Mouse (Mus musculus): Measurements from ENCODE around the gene Prrc2b.
A peak's percentile ranks its signal among the peaks of the same experiment; 100 is the strongest.

Gene Prrc2b

DNA sequence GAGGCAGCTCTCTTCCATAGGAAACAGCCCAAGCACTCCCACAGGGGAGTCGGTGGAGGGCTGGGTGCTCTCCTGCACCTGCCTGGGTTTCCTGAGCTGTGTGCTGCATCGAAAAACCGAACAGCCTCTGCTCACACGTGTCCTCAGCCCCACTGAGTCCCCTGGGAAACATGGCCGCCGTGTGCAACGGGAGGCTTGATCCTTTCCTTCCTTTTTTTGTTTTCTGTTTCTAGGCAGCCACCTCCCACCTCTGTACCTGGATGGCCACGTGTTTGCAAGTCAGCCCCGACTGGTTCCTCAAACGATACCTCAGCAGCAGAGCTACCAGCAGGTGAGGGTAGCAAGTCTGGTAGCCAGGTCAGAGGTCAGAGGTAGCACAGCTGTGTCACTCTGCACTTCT, 71.2 kb downstream of the Prrc2b start:
- no peak for DNase-seq (ENCODE audit: low read depth, low spot score)

DNA sequence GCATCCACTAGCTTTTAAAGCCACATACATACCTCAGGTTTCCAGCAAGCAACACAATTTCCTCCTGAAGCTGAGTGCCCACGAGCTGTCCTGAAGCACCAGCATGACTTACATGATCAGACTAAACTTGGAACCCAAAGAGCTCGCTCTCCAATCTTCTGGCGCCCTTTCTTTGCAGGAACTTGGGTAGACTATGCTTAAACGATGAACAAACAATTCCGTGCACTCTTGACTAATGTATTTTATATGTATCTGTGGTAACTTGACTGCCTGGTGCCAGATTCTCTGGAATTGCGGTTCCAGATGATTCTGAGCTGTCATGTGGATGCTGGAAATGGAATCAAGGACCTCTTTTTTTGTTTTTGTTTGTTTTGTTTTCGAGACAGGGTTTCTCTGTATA, 84.6 kb downstream of the Prrc2b start:
- no peak for DNase-seq (ENCODE audit: low read depth, low spot score)

DNA sequence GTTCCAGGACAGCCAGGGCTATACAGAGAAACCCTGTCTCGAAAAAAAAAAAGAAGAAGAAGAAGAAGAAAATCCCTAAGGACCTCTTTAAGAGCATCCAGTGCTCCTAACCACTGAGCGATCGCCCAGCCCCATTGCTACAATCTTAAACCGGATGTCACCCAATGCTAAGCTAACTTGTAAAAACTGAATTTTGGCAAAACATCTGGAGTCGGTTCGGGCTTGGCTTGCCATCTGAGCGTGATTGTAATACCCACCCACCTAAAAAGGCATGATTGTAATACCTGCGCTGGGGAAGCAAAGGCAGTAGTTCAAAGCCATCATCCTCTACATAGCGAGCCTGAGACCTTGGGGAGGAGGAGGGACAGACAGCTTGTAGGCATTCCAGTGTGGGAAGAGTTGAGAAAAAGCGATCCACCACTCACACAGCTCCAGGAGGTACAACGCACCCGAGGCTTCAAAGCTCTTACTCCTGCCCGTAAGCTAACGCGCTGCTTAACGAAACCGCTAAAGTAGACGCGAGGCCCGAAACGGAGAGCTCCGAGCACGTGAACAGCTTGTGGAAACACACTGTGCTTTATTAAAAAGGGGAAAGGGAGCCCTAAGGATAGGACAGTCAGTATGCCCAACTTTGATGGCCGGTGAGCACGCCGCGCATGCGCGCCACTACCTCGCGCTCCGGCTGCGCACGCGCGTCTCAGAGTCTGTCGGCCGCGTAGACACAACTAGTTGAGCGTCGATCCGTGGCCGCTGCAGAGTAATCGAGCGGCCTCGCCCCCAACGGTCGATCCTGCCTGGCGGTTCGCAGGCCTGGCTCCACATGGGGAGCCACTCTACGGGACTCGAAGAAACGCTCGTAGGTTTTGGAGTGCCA, 85.2 kb downstream of the Prrc2b start, which contains the start of gene Pomt1:
Gene Pomt1, plus strand, starts transcription at position 705 of the 874 bp plus-strand sequence.
- peak; percentile 97 for DNase-seq (ENCODE audit: low read depth, low spot score)

DNA sequence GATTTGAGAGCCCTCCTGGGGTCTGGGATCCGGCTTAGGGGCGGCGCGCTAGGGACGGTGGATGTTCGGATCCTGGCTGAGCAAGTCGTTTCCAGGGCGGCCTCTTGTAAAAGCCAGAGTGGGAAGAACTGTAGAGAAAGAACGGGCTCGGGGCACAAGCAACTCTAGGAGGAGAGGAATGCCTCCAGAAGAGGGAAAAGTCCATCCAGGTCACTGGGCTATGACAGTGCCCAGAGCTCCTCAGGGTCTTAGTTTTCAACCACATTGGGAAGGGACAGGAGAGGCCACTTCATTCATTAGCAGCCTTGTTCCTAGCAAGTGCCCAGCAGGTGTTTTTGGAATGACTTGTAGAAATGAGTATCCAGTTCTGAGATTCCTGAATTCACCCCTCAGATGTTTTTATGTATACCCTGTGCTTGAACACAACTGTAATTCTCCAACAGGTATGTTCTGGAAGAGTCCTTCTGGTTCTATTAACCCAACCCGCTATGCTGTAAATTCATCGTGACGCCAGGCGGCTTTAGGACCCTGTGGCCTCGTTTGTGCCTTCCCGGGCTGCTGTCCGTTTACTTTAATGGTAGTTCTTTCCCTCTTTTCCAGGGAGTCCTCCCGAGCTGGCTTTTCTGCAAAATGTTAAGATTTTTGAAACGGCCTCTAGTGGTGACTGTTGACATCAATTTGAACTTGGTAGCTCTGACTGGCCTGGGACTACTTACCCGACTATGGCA, 86.0 kb downstream of the Prrc2b start:
- peak; percentile 75 for DNase-seq (ENCODE audit: low read depth, low spot score)

DNA sequence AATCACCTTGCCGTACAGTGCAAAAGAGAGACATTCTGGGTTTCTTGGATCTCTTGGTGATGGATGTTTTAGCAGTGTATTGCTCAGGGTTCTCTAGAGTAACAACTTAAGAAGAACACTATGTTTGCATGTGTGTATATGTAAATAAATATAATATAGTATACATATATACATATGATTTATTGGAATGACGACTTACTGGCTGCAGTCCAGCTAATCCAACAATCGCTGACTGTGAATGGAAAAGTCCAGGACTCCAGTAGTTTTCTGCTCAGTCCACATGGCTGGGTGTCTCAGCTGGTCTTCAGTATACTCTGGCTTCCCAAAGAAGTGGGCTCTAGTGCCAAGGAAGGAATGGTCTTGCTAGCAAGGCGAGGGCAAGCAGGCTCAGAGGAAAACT, 86.7 kb downstream of the Prrc2b start:
- DNase-seq (ENCODE audit: low read depth, low spot score), result no peak

DNA sequence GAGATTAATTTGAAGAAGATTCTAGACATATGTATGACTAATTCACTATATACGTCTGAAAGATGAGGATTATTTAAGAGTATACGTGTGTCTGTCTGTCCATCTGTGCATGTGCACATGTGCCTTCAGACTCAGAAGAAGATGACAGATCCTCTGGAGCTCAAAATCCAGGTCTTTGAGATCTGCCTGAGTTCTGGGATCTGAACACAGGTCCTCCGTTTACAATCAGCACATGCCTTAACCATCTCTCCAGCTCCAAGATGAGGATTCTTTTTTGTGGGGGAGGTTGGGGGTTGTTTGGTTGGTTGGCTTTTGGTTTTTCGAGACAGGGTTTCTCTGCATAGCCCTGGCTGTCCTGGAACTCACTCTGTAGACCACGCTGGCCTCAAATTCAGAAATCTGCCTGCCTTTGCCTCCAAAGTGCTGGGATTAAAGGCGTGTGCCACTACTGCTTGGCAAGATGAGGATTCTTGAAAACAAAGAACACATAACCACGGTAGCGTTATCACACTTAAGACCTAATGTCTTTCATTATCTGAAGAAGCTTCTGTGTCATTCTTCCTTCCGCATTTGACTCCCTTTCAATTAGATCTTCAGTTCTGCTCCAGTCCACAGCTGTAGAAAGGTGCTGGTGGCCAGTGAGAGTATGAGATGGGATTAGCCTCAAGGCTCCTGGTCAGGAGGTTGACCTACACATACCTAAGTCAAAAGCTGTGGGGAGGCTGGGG, 88.0 kb downstream of the Prrc2b start:
- no peak for DNase-seq (ENCODE audit: low read depth, low spot score)

DNA sequence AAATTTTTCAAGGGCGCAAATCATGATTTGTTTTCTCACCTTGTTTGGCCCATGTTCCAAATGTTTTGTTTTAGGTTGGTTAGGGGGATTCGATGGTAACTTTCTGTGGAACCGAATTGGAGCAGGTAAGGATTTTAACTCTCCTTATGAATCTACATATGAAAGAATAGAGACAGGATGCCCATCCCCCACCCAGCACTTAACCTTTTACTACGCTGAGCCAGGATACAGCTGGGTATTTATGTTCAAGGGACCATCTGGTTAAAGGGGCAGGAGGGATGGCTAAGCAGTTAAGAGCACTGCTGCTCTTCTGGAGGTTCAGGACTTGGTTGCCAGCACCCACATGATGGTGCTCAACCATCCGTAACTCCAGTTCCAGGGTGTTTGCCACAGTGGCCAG, 89.7 kb downstream of the Prrc2b start:
- no peak for DNase-seq (ENCODE audit: low read depth, low spot score)

DNA sequence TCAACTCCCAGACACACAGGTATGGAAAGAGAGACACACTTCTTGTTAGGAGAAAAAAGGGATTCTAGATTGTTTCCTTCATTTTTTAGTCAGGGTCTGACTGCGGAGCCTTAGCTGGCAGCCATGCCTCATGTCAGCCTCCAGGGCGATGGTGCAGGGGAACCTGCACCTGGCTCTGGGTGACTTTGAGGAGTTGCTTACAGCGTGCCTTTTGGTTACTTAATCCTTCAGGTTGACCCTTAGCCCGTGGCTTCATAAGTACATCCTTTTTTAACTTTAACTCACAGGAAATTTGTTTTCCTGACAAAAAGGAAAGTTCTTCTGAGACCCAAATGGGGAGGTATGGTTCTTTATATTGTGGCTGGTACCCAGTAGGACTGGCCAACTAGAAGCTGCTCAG, 92.1 kb downstream of the Prrc2b start:
- DNase-seq (ENCODE audit: low read depth, low spot score), result no peak

DNA sequence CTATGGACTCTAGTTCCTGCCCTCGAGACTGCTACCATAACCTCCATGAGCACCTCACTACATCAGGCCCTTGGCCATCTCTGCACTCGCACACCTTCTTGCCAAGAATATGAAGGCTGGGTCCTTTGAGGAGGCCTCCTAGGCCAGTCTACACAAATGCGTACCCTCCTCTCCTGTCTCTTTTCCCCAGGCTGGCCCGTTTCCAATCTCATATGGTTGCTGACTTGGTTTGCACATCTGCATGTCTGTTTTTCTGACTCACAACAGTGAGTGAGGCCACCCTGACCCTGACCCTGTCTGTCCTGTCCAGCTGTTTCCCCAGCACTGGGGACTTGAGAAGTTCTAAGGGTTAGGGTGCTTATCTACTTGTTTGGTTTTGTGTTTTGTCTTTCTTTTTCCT, 95.9 kb downstream of the Prrc2b start:
- DNase-seq (ENCODE audit: low read depth, low spot score), result no peak

DNA sequence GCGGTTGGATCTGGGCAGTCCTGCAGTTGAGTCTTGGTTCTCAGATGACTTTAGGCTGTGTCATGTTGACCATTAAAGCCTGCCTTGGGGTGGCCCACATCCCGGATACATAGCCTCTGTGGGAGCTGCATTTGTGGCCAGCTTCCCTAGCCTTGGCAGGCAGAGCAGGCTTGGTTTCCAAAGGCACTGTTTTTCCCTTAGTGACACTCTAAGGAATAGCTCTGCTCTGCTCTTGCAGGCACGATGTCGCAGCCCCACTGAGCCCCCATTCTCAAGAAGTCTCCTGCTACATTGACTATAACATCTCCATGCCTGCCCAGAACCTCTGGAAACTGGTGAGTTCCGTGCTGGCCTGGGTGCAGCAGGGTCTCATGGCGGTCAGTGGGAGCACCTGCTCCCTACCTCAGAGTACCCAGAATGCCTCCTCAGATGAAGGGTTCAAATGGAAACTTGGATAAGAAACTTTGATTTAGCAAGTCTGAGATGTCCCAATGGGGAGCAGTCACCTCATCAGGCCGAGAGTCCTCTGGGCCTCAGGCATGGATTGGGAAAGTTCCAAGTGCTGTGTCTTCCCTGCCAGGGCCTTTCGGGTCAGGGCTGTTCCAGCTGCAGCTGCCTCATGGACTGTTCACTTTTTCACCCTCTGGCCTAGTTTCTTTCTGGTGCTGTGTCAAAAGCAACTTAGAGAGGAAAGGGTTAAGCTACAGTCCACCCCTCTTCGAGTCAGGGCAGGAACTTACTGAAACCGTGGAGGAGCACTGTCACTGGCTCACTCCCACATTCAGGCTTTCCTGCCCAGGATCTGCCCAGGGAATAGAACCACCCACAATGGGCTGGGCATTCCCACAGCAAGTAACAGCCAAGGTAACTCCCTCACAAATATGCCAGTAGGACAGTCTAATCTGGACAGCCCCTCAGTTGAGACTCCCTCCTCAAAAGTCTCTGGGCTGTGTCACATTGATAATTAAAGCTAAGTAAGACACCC, 97.8 kb downstream of the Prrc2b start:
- no peak for DNase-seq (ENCODE audit: low read depth, low spot score)

DNA sequence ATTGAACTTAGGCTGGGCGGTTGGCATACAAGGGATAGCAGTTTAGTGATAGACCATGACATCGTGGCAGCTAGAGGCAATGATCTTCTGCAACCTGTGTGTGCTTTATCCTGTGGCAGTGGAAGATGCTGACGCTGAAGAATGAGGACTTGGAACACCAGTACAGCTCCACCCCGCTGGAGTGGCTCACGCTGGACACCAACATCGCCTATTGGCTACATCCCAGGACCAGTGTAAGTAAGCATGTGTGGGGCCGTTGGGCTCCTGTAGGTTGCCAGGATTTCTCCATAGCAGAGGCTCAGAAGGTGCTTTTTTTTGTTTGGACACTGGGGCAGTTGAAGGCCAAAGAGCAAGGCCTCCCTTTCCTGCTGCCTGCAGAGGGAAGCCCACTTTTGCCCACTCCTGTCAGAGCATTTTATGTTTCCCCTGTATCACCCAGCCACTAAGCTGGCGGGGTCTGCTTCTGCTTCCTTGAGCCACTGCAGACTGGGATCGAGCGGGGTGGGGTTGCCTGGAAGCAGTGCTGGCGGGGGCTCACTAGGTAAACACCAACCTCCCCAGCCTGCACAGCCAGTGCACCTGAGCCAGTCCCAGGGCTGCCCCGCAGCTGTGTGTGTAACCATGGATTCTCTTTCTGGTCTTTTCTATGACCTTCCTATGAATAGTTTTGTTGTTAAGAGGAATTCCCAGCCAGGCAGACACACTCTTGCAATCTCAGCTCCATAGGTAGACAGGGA, 101.1 kb downstream of the Prrc2b start:
- DNase-seq (ENCODE audit: low read depth, low spot score), result no peak

DNA sequence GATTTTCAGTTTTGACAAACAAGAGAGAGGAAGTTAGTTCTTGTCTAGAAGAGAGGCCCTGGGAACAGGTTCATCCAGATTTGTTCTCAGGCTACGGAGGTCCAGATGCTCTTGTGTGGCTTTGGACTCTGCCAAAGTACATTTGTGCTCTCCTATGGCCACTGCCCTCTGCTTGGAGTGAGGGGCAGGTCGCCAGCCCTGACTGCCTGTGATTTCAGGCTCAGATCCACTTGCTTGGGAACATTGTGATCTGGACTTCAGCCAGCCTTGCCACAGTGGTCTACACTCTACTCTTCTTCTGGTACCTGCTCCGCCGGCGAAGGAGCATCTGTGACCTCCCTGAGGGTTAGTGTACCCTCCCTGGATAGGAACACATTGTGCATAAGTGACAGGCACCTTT, 101.8 kb downstream of the Prrc2b start:
- no peak for DNase-seq (ENCODE audit: low read depth, low spot score)

DNA sequence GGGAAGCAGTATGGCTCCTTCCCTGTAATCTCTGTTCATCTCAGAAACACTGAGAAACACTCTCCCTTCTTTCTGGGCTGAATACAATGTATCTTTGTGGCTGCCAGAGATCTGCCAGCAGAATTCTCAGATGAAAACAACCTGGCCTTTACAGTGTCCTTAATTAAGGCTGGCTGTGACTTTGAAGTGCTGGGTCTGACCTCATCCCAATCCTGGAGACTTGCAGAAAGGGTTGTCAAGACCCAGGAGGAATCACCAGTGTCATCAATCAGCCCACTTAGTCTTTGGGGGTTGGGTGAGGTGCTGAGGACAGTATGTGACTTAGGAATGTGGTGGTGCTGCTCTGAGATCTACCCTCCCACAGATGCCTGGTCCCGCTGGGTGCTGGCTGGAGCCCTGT, 102.5 kb downstream of the Prrc2b start:
- DNase-seq (ENCODE audit: low read depth, low spot score), result no peak

DNA sequence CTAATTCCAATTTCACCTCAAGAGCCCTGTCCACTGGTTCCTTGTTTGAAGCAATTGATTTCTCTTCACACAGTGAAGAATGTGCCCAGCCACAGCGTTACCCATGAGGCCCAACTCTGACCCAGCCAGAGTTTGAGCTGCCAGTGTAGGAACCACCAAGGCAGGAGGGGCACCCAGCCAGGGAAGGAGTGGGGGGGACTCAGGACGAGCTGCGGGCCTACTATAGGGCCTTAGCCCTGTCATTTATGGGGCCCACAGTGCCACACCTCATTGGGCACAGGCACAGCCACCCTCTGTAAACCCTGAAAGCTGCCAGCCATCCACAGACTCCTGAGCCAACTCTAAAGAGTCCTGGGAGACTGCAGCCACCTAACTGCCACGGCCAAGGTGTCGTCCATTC, 103.7 kb downstream of the Prrc2b start:
- DNase-seq (ENCODE audit: low read depth, low spot score), result no peak

DNA sequence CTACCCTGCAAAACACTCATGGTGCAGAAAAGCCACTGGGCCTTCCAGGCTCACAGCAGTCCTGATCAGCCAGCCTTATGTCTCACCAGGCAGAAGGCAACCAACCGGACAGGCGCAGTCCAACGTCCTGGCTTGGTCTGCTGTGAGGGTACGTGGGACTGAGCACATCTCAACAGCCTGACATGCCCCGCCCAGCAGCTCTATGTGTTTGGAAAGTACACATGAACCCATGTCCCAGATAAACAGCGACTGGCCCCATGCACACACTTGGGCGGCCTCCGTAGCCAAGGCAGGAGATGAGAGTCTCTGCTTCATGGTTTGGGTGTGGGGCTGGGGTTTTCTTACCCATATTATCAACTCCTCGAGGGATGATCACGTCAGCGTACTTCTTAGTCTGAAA, 105.4 kb downstream of the Prrc2b start:
- DNase-seq (ENCODE audit: low read depth, low spot score), result no peak

DNA sequence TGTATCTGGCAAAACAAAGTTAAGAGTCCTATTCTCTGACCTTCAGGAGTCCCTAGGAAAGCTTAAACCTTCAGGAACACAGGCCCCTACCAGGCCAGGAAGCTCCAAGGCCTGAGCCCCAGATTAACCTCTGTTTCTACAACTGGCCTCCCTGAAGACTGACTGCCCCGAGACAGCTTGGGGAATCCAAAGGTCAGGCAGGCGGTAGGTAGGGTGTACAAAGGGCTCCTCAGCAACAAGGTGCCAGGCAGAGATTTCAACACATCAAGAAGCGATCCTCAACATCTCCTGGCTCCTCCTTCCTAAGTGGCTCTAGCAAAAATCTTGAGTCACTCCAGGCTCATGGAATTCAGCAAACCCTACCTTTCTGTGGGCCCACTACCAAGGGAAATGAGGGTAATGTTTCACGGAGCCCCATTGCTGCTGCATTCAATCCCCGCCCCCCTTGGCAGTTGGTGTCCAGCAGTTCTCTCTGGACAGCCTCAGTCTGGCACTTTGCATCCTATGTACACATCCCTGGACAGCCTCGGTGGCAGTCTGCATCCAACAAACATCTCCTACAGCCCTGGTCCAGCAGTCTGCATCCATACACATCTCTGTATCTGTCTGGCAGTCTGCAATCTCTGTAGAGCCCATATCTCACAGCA, 108.1 kb downstream of the Prrc2b start:
- DNase-seq (ENCODE audit: low read depth, low spot score), result no peak

DNA sequence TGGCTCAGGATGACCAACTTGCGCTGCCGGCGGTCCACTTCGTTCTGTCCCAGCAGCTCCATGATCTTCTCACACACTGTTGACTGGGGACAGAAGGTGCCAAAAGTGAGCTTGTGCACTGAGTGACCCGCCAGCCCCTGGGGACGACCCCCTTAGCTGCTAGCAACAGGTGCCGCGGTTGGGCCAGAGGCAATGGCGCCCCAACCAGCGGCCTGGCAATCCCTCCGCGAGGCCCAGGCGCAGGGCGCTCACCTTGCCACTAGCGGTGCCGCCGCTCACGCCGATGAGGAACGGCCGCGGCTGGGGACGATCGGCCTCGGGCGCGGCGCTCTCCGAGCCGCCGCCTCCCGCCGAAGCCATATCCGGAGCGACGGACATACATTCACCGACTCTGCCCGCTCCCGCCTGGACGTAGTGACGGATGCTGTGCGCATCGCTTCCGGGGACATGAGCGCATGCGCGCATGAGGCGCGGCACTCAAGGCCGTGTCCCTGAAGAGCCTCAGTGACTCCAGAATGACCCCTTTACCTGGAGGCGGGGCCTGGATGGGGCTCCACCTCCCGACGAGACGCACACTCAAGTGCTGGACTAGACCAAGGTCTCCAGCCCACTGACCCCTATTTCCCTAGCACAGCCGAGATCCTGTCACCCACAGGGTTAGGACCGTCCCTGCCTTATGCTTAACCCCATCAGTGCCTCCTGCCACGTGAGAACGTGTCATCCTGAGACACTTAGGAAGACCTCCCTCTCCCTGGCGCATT, 109.0 kb downstream of the Prrc2b start, which contains the start of gene Uck1:
Gene Uck1, minus strand, starts transcription at position 503 of the 761 bp plus-strand sequence.
- peak; percentile 92 for DNase-seq (ENCODE audit: low read depth, low spot score)

DNA sequence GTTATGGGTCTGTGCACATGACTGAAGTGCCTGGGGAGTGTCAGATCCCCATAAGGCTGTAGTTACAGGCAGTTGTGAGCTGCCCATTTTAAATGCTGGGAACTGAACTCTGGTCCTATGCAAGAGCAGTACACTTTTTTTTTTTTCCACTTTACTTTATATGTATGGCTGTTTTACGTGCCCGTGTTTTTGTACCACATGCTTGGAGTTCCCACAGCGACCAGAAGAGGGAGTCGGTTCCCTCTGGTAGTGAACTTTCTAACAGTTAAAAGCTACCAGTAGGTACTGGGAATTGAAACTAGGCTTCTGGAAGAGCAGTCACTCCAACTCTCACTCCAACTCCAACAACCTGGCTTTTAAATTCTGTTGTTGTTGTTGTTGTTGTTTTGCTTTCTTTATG, 109.8 kb downstream of the Prrc2b start:
- DNase-seq (ENCODE audit: low read depth, low spot score), result peak; percentile 40

DNA sequence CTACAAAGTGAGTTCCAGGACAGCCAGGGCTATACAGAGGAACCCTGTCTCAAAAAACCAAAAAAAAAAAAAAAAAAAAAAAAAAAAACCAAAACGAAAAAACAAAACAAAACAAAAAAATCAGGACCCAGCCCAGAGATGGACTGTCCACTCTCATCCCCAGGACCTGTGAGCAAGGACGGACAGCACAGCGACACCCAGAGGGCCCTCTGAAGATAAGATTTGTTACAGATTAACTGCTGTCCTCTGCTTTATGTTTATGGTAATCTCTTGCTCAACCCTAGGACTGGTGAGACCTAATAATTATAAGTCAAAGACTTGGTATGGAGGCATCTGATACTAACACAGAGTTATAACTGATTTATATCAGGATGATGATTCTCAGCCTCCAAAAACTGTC, 124.9 kb downstream of the Prrc2b start:
- no peak for DNase-seq (ENCODE audit: low read depth, low spot score)

Measured in forelimb bud, embryonic 11.5 days (tissue).